Comparison of ENCODE assay signal across 6 mouse cellular contexts in the genomic region with DNA sequence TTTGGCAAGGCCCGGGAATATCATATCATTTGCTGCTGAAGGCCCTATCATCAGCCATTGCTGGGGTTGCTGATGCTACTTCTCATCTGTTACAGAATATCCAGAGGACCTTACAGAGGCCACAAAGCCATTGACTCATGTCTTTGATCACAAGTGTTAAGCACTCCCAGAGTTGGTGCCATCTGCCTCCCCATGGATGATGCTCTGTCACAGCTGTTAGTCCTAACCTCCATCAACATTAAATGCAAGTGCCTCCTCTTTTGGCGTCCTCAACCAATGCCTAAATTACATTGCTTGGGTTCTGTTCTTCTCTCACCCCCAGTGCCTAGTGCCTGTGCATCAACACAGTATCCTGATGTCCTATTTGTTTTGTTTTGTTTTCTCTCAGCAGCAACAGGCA. TPM values are rescaled to one million over a fixed set of nuclear protein-coding genes. Genes with fewer than 3 reads are reported as not detected.
ATAC-seq and TF ChIP-seq lines count a peak whose summit lies in the region.
"Had no signal": no experiment of that assay in that cellular context is flagged by ENCODE, and none has a peak within 500 bp of the region (broad histone marks: within the 10 kb centered on the region; RNA-seq: fewer than 3 reads in every experiment).

No protein-coding gene starts in this region.

- H3K36me3 ChIP-seq in myocyte (ENCODE audit: control insufficient read depth, insufficient read depth), result no peaks in the 10 kb centered on the region
- H3K36me3 ChIP-seq: G1E had no signal

- no peak overlapping the region for H3K4me2 ChIP-seq in myocyte (ENCODE audit: low read depth)

- no peaks in the 10 kb centered on the region for H3K79me2 ChIP-seq in myocyte (ENCODE audit: control insufficient read depth, insufficient read depth)

- H3K27me3 ChIP-seq in myocyte (ENCODE audit: control insufficient read depth, insufficient read depth, insufficient read length), result no peaks in the 10 kb centered on the region
- H3K27me3 ChIP-seq: Patski had no signal

- no peak for ATAC-seq in cerebellum, adult (ENCODE audit: insufficient number of reproducible peaks, low FRiP score, low TSS enrichment)
- ATAC-seq: activated CD4-positive, CD25-positive, alpha-beta regulatory T cell, adult 4 months; CD4-positive, CD25-positive, alpha-beta regulatory T cell, adult 4 months; Patski had no signal

- no peak overlapping the region for H3K4me3 ChIP-seq in myocyte

- no peak for TF ChIP-seq POLR2A in myocyte (IDR thresholded peaks at IDR 0.05; ENCODE audit: insufficient read length, low read depth)

- no peak overlapping the region for H3ac ChIP-seq in myocyte (ENCODE audit: control insufficient read depth, insufficient read length)

TF ChIP-seq in myocyte, 11 proteins besides CTCF, POLR2A, EP300 and RAD21:
- TF ChIP-seq POLR2AphosphoS2 (IDR thresholded peaks at IDR 0.05; ENCODE audit: insufficient read length, low read depth), result no peak
- TF ChIP-seq MYOD1 (IDR thresholded peaks at IDR 0.05; ENCODE audit: control insufficient read depth in 1 of 3, insufficient read length in 2 of 3, low read depth in 2 of 3), result peak in 2 of 3 experiments; percentile 77 to 86
- TF ChIP-seq SRF (IDR thresholded peaks at IDR 0.05; ENCODE audit: control insufficient read depth, insufficient read length, low read depth), result no peak
- TF ChIP-seq USF1 (IDR thresholded peaks at IDR 0.05; ENCODE audit: low read depth), result no peak
- no peak for TF ChIP-seq MYOG (IDR thresholded peaks at IDR 0.05; ENCODE audit: control insufficient read depth in 1 of 3, insufficient read depth in 1 of 3, insufficient read length in 2 of 3, low read depth in 2 of 3)
- no peak for TF ChIP-seq CEBPB (IDR thresholded peaks at IDR 0.05; ENCODE audit: insufficient read depth, poor library complexity, severe bottlenecking)

RNA-seq across cellular contexts. Expression of gene F2rl3, which starts 39.9 kb away (rescaled TPM):
- 1.4 TPM for polyA plus RNA-seq in myocyte (2012; fragmentation: generic; extraction: Trizol)
- polyA plus RNA-seq: G1E had no signal
